Mouse (Mus musculus) left cerebral cortex, adult 8-10 months (tissue): ENCODE data around the gene Hnf4a. TPM values are rescaled to one million over a fixed set of nuclear protein-coding genes. Genes with fewer than 3 reads are reported as not detected.

Source experiments
- DNase-seq, 2 experiments: peaks; one replicate each; pipeline ENCODE4 v3.0.0; 2022; ENCODE audit warnings: low spot score in 2 of 2
- total RNA-seq, 4 experiments: library from RNA; stranded (reverse); gene quantifications; 2 replicates each; pipeline ENCODE4 v1.2.4; 2022

Gene Hnf4a
- total RNA-seq, 4 experiments from 2014 or later: not detected

GRCm38 (mm10) chr2:163590996-163591395 is 84.4 kb downstream of the Hnf4a start:
- DNase-seq: no peak

GRCm38 (mm10) chr2:163592084-163592483 is 85.5 kb downstream of the Hnf4a start:
- no peak for DNase-seq

- DNase-seq: no peak
These were observed 87.2 kb downstream of the Hnf4a start for GRCm38 (mm10) chr2:163593636-163594282.

GRCm38 (mm10) chr2:163595119-163595518 is 88.5 kb downstream of the Hnf4a start:
- DNase-seq: no peak

- DNase-seq: no peak
These were observed 89.7 kb downstream of the Hnf4a start for GRCm38 (mm10) chr2:163596057-163596872.

- DNase-seq: no peak
These were observed 90.2 kb downstream of the Hnf4a start for GRCm38 (mm10) chr2:163596873-163597155.

GRCm38 (mm10) chr2:163597661-163598060 is 91.1 kb downstream of the Hnf4a start:
- no peak for DNase-seq

- no peak for DNase-seq
These were observed 92.6 kb downstream of the Hnf4a start for GRCm38 (mm10) chr2:163599226-163599625.

- DNase-seq: no peak
These were observed 94.5 kb downstream of the Hnf4a start for GRCm38 (mm10) chr2:163601066-163601465.

- DNase-seq: no peak
These were observed 95.1 kb downstream of the Hnf4a start for GRCm38 (mm10) chr2:163601712-163602100.

GRCm38 (mm10) chr2:163602101-163602971 is 95.7 kb downstream of the Hnf4a start, which contains the start of gene Ttpal:
Gene Ttpal, plus strand, starts transcription at chr2:163602314.
- DNase-seq: peak; percentile 74 to 83

- DNase-seq: no peak
These were observed 99.6 kb downstream of the Hnf4a start for GRCm38 (mm10) chr2:163606161-163606560.

GRCm38 (mm10) chr2:163608008-163608407 is 101.4 kb downstream of the Hnf4a start:
- no peak for DNase-seq

GRCm38 (mm10) chr2:163609281-163609975 is 102.8 kb downstream of the Hnf4a start:
- DNase-seq: no peak

- no peak for DNase-seq
These were observed 104.6 kb downstream of the Hnf4a start for GRCm38 (mm10) chr2:163611176-163611575.

- no peak for DNase-seq
These were observed 106.6 kb downstream of the Hnf4a start for GRCm38 (mm10) chr2:163613206-163613605.

GRCm38 (mm10) chr2:163613990-163614389 is 107.4 kb downstream of the Hnf4a start:
- DNase-seq: no peak

- DNase-seq: no peak
These were observed 108.8 kb downstream of the Hnf4a start for GRCm38 (mm10) chr2:163615401-163615800.

- no peak for DNase-seq
These were observed 109.5 kb downstream of the Hnf4a start for GRCm38 (mm10) chr2:163615906-163616651.

GRCm38 (mm10) chr2:163616652-163617227 is 110.1 kb downstream of the Hnf4a start:
- DNase-seq: no peak
